18 mouse cellular contexts compared by ENCODE assay signal in genomic region chr9:35687013-35687412, GRCm38 (mm10). TPM values are rescaled to one million over a fixed set of nuclear protein-coding genes. Genes with fewer than 3 reads are reported as not detected.
DNase-seq lines count a peak whose midpoint lies in the region; ATAC-seq and TF ChIP-seq lines count a peak whose summit lies in the region.
"Had no signal": no experiment of that assay in that cellular context is flagged by ENCODE, and none has a peak within 500 bp of the region (broad histone marks: within the 10 kb centered on the region; RNA-seq: fewer than 3 reads in every experiment).

TSS of gene Pate1 (minus strand) at chr9:35687390.

- H3K4me1 ChIP-seq in liver, postnatal 0 days (ENCODE audit: insufficient read depth), result no peaks in the 10 kb centered on the region
- no peaks in the 10 kb centered on the region for H3K4me1 ChIP-seq in liver, embryonic 12.5 days
- H3K4me1 ChIP-seq: forebrain, embryonic 10.5 days; intestine, embryonic 15.5 days; lung, embryonic 15.5 days had no signal

- TF ChIP-seq EP300 in liver, postnatal 0 days (IDR thresholded peaks at IDR 0.05; ENCODE audit: low read depth), result no peak

- no peak for TF ChIP-seq CTCF in liver, postnatal 0 days (IDR thresholded peaks at IDR 0.05; ENCODE audit: low read depth)

- H3K9ac ChIP-seq in liver, postnatal 0 days (replicated peaks), result no peak within 1 kb of the TSS
- H3K9ac ChIP-seq in liver, embryonic 12.5 days, result no peak within 1 kb of the TSS
- H3K9ac ChIP-seq: intestine, embryonic 15.5 days; lung, embryonic 15.5 days had no signal

- no peak within 1 kb of the TSS for H3K4me3 ChIP-seq in liver, postnatal 0 days (ENCODE audit: low read depth, low read length)
- H3K4me3 ChIP-seq in liver, embryonic 12.5 days, result no peak within 1 kb of the TSS
- H3K4me3 ChIP-seq: forebrain, embryonic 10.5 days; intestine, embryonic 15.5 days; lung, embryonic 15.5 days had no signal

- no peak within 1 kb of the TSS for H3K4me2 ChIP-seq in liver, postnatal 0 days (ENCODE audit: low read depth, low read length)
- no peak within 1 kb of the TSS for H3K4me2 ChIP-seq in liver, embryonic 12.5 days
- H3K4me2 ChIP-seq: intestine, embryonic 15.5 days; lung, embryonic 15.5 days; midbrain, embryonic 11.5 days had no signal

- H3K27ac ChIP-seq in liver, postnatal 0 days (ENCODE audit: low read depth), result no peak within 1 kb of the TSS
- no peak within 1 kb of the TSS for H3K27ac ChIP-seq in liver, embryonic 12.5 days
- H3K27ac ChIP-seq: forebrain, embryonic 10.5 days; intestine, embryonic 15.5 days; kidney, postnatal 0 days; lung, embryonic 15.5 days had no signal

- no peaks in the 10 kb centered on the region for H3K27me3 ChIP-seq in liver, postnatal 0 days (ENCODE audit: insufficient read depth, low read length)
- no peaks in the 10 kb centered on the region for H3K27me3 ChIP-seq in liver, embryonic 12.5 days (replicated peaks)
- H3K27me3 ChIP-seq: intestine, embryonic 15.5 days; lung, embryonic 15.5 days had no signal

- ATAC-seq in liver, postnatal 0 days, result peak; percentile 74
- ATAC-seq in liver, embryonic 12.5 days, result no peak
- ATAC-seq: intestine, embryonic 15.5 days had no signal

- H3K36me3 ChIP-seq in liver, postnatal 0 days (replicated peaks; ENCODE audit: insufficient read depth, low read length), result no peaks in the 10 kb centered on the region
- H3K36me3 ChIP-seq in liver, embryonic 12.5 days, result no peaks in the 10 kb centered on the region
- H3K36me3 ChIP-seq: forebrain, embryonic 10.5 days; intestine, embryonic 15.5 days; lung, embryonic 15.5 days had no signal

- H3K9me3 ChIP-seq in liver, postnatal 0 days (ENCODE audit: low read length), result no peaks in the 10 kb centered on the region
- H3K9me3 ChIP-seq in liver, embryonic 12.5 days (replicated peaks), result 0 out of 2 replicates have a peak, but pooled peaks cover 3% of the 10 kb centered on the region
- H3K9me3 ChIP-seq: intestine, embryonic 15.5 days; lung, embryonic 15.5 days had no signal

- DNase-seq in embryo, embryonic 10.5 days (ENCODE audit: low spot score), result peak; percentile 1
- no peak for DNase-seq in embryo, embryonic 10 days (ENCODE audit: low spot score)
- DNase-seq in liver, postnatal 0 days, result no peak
- peak; percentile 64 for DNase-seq in brain, adult 2 months (ENCODE audit: low read depth, low spot score)
- peak; percentile 13 for DNase-seq in mesoderm, embryonic 11.5 days (ENCODE audit: low read depth, low spot score)
- DNase-seq in spleen, adult 12 weeks (ENCODE audit: low spot score), result no peak
- no peak for DNase-seq in ovary, postnatal 14 days (ENCODE audit: low spot score)
- DNase-seq: B cell, adult 2 months; cerebellum, adult 11-12 months; right cerebral cortex, postnatal 25 days; thymus, postnatal 25 days had no signal

- 30% methylated on average over 1 of the region's 1 CpGs for WGBS in liver, postnatal 0 days (ENCODE audit: insufficient replicate concordance)
- WGBS in liver, embryonic 12.5 days (ENCODE audit: insufficient replicate concordance), result 40% methylated on average over 1 of the region's 1 CpGs

RNA-seq across cellular contexts. Expression of gene Pate1, which starts in this region (rescaled TPM):
- polyA plus RNA-seq in liver, postnatal 0 days (2015; fragmentation: Nextera tagmentation; extraction: Ambion mirVana), result not detected in 2 replicates
- not detected in 2 replicates for polyA plus RNA-seq in liver, embryonic 12.5 days (2016; fragmentation: Nextera tagmentation; extraction: Ambion mirVana)
- polyA plus RNA-seq: forebrain, embryonic 10.5 days; intestine, embryonic 15.5 days; kidney, postnatal 0 days; limb, embryonic 14.5 days; lung, embryonic 15.5 days; midbrain, embryonic 11.5 days had no signal

Comparison
In these comparisons a context has a peak if more than half of its experiments do, and no peak if none do; other contexts are left out.
1. DNase-seq: peak in embryo, embryonic 10.5 days (single experiment), brain, adult 2 months (single experiment) and mesoderm, embryonic 11.5 days (single experiment); none in embryo, embryonic 10 days (single experiment), liver, postnatal 0 days (single experiment), spleen, adult 12 weeks (single experiment) and ovary, postnatal 14 days (single experiment).
2. Peak in ATAC-seq in liver, postnatal 0 days; RNA of the gene not detected or under 1 TPM.